12 mouse cellular contexts compared by ENCODE assay signal in the genomic region with DNA sequence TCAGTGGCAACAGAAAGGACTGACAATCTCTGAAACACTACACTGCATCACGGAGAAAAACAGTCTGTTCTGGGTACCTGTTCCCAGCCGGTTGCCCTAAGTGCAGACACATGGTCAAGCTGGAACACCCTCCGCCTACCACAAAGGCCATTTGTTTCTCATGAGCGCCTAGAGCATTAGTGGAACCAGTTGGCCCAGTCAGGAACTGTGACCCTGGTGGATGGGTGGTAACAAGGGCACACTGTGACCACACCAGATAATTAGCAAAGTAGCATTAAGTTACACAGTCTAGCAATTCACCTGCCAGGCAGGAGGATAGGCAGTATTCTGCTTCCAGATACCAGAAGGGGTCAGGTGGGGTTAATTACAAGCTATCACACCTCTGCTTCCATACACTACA. TPM values are rescaled to one million over a fixed set of nuclear protein-coding genes. Genes with fewer than 3 reads are reported as not detected.
DNase-seq lines count a peak whose midpoint lies in the region; ATAC-seq and TF ChIP-seq lines count a peak whose summit lies in the region.
"Had no signal": no experiment of that assay in that cellular context is flagged by ENCODE, and none has a peak within 500 bp of the region (broad histone marks: within the 10 kb centered on the region; RNA-seq: fewer than 3 reads in every experiment).

No protein-coding gene starts in this region.

- no peak for TF ChIP-seq CTCF in lung, adult 2 months (IDR thresholded peaks at IDR 0.05; ENCODE audit: insufficient read depth, low read length)
- TF ChIP-seq CTCF in kidney, postnatal 0 days (IDR thresholded peaks at IDR 0.05; ENCODE audit: low read depth): no peak

- intact Hi-C loops in heart, postnatal 25 days (cut with DNase I): no loop called here

- H3K36me3 ChIP-seq in kidney, postnatal 0 days (ENCODE audit: insufficient read depth, low read length): no peaks in the 10 kb centered on the region
- H3K36me3 ChIP-seq in stomach, embryonic 16.5 days (ENCODE audit: control insufficient read depth, insufficient read depth, low read length): no peaks in the 10 kb centered on the region
- no peaks in the 10 kb centered on the region for H3K36me3 ChIP-seq in hindbrain, embryonic 12.5 days
- H3K36me3 ChIP-seq: neural tube, embryonic 15.5 days had no signal

- H3K4me2 ChIP-seq in kidney, postnatal 0 days (ENCODE audit: low read length): no peak overlapping the region
- H3K4me2 ChIP-seq in stomach, embryonic 16.5 days (ENCODE audit: low read depth, low read length): no peak overlapping the region
- no peak overlapping the region for H3K4me2 ChIP-seq in hindbrain, embryonic 12.5 days (replicated peaks)
- H3K4me2 ChIP-seq: neural tube, embryonic 15.5 days had no signal

- H3K4me3 ChIP-seq in lung, adult 2 months (replicated peaks; ENCODE audit: extremely low read depth, low read depth, low read length): no peak overlapping the region
- no peak overlapping the region for H3K4me3 ChIP-seq in kidney, postnatal 0 days (replicated peaks; ENCODE audit: low read depth, low read length)
- no peak overlapping the region for H3K4me3 ChIP-seq in stomach, embryonic 16.5 days (replicated peaks; ENCODE audit: low read length)
- H3K4me3 ChIP-seq in hindbrain, embryonic 12.5 days: no peak overlapping the region
- H3K4me3 ChIP-seq: neural tube, embryonic 15.5 days had no signal

- peak; percentile 84 for ATAC-seq in kidney, postnatal 0 days (replicated peaks; ENCODE audit: low FRiP score, low read depth)
- ATAC-seq in stomach, embryonic 16.5 days (ENCODE audit: insufficient read depth, low FRiP score): peak; percentile 23; the same call in 1 of the 2 replicates
- no peak for ATAC-seq in hindbrain, embryonic 12.5 days (ENCODE audit: low FRiP score)

- no peak overlapping the region for H3K9ac ChIP-seq in kidney, postnatal 0 days (ENCODE audit: low read depth, low read length)
- H3K9ac ChIP-seq in stomach, embryonic 16.5 days (ENCODE audit: low read length): no peak overlapping the region
- no peak overlapping the region for H3K9ac ChIP-seq in hindbrain, embryonic 12.5 days
- H3K9ac ChIP-seq: neural tube, embryonic 15.5 days had no signal

- H3K9me3 ChIP-seq in kidney, postnatal 0 days (replicated peaks; ENCODE audit: low read length): no peaks in the 10 kb centered on the region
- no peaks in the 10 kb centered on the region for H3K9me3 ChIP-seq in stomach, embryonic 16.5 days (replicated peaks; ENCODE audit: control insufficient read depth, low read length)
- H3K9me3 ChIP-seq in hindbrain, embryonic 12.5 days (replicated peaks): no peaks in the 10 kb centered on the region
- H3K9me3 ChIP-seq: neural tube, embryonic 15.5 days had no signal

- peak; percentile 26 for DNase-seq in lung, postnatal 25 days (ENCODE audit: low spot score)
- DNase-seq in lung, adult 2 months: no peak
- peak; percentile 39 for DNase-seq in hindlimb bud, embryonic 11.5 days (ENCODE audit: extremely low spot score, low read depth, low spot score)
- DNase-seq in kidney, postnatal 0 days (ENCODE audit: low spot score): peak; percentile 58
- DNase-seq in heart, postnatal 25 days (ENCODE audit: low spot score): no peak
- DNase-seq: adrenal gland, postnatal 10 days; gastrocnemius, postnatal 36 days had no signal

- H3K27ac ChIP-seq in kidney, postnatal 0 days: peak overlapping the region; percentile 62; the same call in 1 of the 2 replicates
- no peak overlapping the region for H3K27ac ChIP-seq in stomach, embryonic 16.5 days (ENCODE audit: low read length)
- no peak overlapping the region for H3K27ac ChIP-seq in hindbrain, embryonic 12.5 days
- H3K27ac ChIP-seq: macrophage; neural tube, embryonic 15.5 days had no signal

- H3K4me1 ChIP-seq in lung, adult 2 months (ENCODE audit: control insufficient read depth, insufficient read depth, low read length): peaks cover 10% of the 10 kb centered on the region
- H3K4me1 ChIP-seq in kidney, postnatal 0 days (replicated peaks; ENCODE audit: insufficient read depth, low read length): peaks cover 36% of the 10 kb centered on the region
- peaks cover 36% of the 10 kb centered on the region for H3K4me1 ChIP-seq in stomach, embryonic 16.5 days (ENCODE audit: control insufficient read depth, insufficient read depth, low read length)
- peaks cover 70% of the 10 kb centered on the region for H3K4me1 ChIP-seq in hindbrain, embryonic 12.5 days

- WGBS in lung, adult 2 months: 67% methylated on average over 4 of the region's 4 CpGs
- 37% methylated on average over 4 of the region's 4 CpGs for WGBS in kidney, postnatal 0 days
- WGBS in stomach, embryonic 16.5 days: 39% methylated on average over 4 of the region's 4 CpGs
- WGBS in hindbrain, embryonic 12.5 days: 57% methylated on average over 4 of the region's 4 CpGs

- no peak for TF ChIP-seq POLR2A in lung, adult 2 months (IDR thresholded peaks at IDR 0.05; ENCODE audit: borderline replicate concordance, extremely low read depth, low read depth, low read length)

- no peaks in the 10 kb centered on the region for H3K27me3 ChIP-seq in kidney, postnatal 0 days (ENCODE audit: insufficient read depth, low read length)
- H3K27me3 ChIP-seq in stomach, embryonic 16.5 days (ENCODE audit: control insufficient read depth, insufficient read depth, low read length): no peaks in the 10 kb centered on the region
- H3K27me3 ChIP-seq in hindbrain, embryonic 12.5 days: no peaks in the 10 kb centered on the region
- H3K27me3 ChIP-seq: neural tube, embryonic 15.5 days had no signal

RNA-seq across cellular contexts. Expression of gene Dlg5, which starts 29.7 kb away (rescaled TPM):
- 31.7 and 35.3 TPM in 2 replicates for polyA plus RNA-seq in lung, adult 2 months (2012; rRNA removed)
- polyA plus RNA-seq in kidney, postnatal 0 days (2015; fragmentation: Nextera tagmentation; extraction: Ambion mirVana): 10.2 and 10.3 TPM in 2 replicates
- 12.3 and 12.4 TPM in 2 replicates for polyA plus RNA-seq in stomach, embryonic 16.5 days (2015; fragmentation: Nextera tagmentation; extraction: Ambion mirVana)
- polyA plus RNA-seq in hindbrain, embryonic 12.5 days (2016; fragmentation: Nextera tagmentation; extraction: Ambion mirVana): 21.8 and 23.6 TPM in 2 replicates
- total RNA-seq in heart, postnatal 25 days (2021): 1 to 10 TPM; 7.9 to 8.4 TPM
- total RNA-seq: common myeloid progenitor, adult 5-6 weeks had no signal

Comparison
In these comparisons a context has a peak if more than half of its experiments do, and no peak if none do; other contexts are left out.
1. DNase-seq: peak in lung, postnatal 25 days (single experiment), hindlimb bud, embryonic 11.5 days (single experiment) and kidney, postnatal 0 days (single experiment); none in lung, adult 2 months (single experiment) and heart, postnatal 25 days (single experiment).